Mouse (Mus musculus) G1E (cell line): Measurements from ENCODE around the gene Obsl1. TPM values are rescaled to one million over a fixed set of nuclear protein-coding genes. Genes with fewer than 3 reads are reported as not detected.

Source experiments
- ATAC-seq: 2 replicates; pipeline ENCODE4 v1.8.0; 2016; ENCODE audit warnings: mild to moderate bottlenecking; ENCODE audit not compliant: insufficient number of reproducible peaks, poor library complexity, low FRiP score, severe bottlenecking; ENCODE audit errors: extremely low read depth
- DNase-seq: peaks from one replicate; pipeline ENCODE4 v3.0.0; 2012; ENCODE audit warnings: low spot score
- H3K27me3 ChIP-seq: 2 replicates; pipeline ENCODE4 v1.6.1; 2012; ENCODE audit warnings: mild to moderate bottlenecking, low read length, inconsistent platforms; ENCODE audit not compliant: insufficient read depth
- H3K36me3 ChIP-seq: replicated peaks from 2 replicates; pipeline ENCODE3; 2012; ENCODE audit warnings: mild to moderate bottlenecking, inconsistent platforms
- H3K4me1 ChIP-seq: 2 replicates; pipeline ENCODE4 v1.6.1; 2012; ENCODE audit warnings: low read depth, low read length, inconsistent platforms, mixed read lengths; ENCODE audit not compliant: insufficient read depth
- H3K4me3 ChIP-seq: 2 replicates; pipeline ENCODE4 v1.5.1; 2012; ENCODE audit warnings: low read depth, mild to moderate bottlenecking, inconsistent platforms, low read length, moderate library complexity, mixed read lengths
- H3K9me3 ChIP-seq: replicated peaks from 2 replicates; pipeline ENCODE4 v1.6.1; 2012; ENCODE audit warnings: inconsistent platforms
- CTCF ChIP-seq: IDR thresholded peaks from 2 replicates; pipeline ENCODE4 v1.5.1; 2012; ENCODE audit warnings: low read depth, low read length, inconsistent platforms, mixed read lengths
- GATA1 ChIP-seq: IDR thresholded peaks from 2 replicates; pipeline ENCODE4 v1.6.1; 2012; ENCODE audit warnings: borderline replicate concordance, low read length, inconsistent platforms, mixed read lengths
- GATA2 ChIP-seq: IDR thresholded peaks from 2 replicates; pipeline ENCODE4 v1.6.1; 2012; ENCODE audit warnings: low read depth, low read length, inconsistent platforms, borderline replicate concordance
- POLR2AphosphoS5 ChIP-seq: IDR thresholded peaks from 2 replicates; pipeline ENCODE4 v1.6.1; 2012; ENCODE audit warnings: low read depth, low read length, inconsistent platforms; ENCODE audit not compliant: insufficient replicate concordance
- TAL1 ChIP-seq: conservative IDR thresholded peaks from 2 replicates; pipeline ENCODE4 v1.6.1; 2012; ENCODE audit warnings: low read depth, low read length, inconsistent platforms, mixed read lengths
- polyA plus RNA-seq: library from polyadenylated mRNA; stranded (reverse); fragments of >175 nt; gene quantifications from 2 replicates; pipeline ENCODE4 v1.2.3, GENCODE M21; 2012
- total RNA-seq, 2 experiments: library from RNA; stranded (forward) in 1 of 2; stranded (reverse) in 1 of 2; fragments of 200-1000 nt in 1 of 2; fragments of >200 nt in 1 of 2; fragmentation: Nextera tagmentation in 1 of 2; gene quantifications; 2 replicates each; pipeline ENCODE4 v1.2.3; 2014 to 2017

The Obsl1 gene
- total and polyA plus RNA-seq, 3 experiments: 0.05 TPM; not detected in 2

DNA sequence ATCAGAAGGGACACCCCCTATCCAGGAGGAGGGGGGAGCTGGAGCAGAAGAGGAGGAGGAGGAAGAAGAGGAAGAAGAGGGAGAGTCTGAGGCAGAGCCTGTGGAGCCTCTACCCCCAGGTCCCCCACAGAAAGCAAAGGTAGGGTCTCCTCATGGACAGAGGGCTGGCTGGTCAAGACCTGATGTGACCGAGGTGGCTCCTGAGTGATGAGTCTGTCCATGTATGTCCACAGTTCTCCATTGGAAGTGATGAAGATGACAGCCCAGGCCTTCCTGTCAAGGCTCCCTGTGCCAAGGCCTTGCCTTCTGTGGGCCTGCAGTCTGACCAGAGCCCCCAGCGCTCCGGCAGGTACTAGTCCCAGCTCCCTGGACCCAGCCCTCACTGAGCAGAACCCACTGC lies 41.8 kb upstream of the Obsl1 start:
- Histone ChIP-seq H3K9me3 (no peaks in the 10 kb centered on the region), H3K27me3 (peaks cover 10% of the 10 kb centered on the region; the same call in 1 of the 2 replicates), H3K4me3 (no peak overlapping the region), H3K4me1 (no peaks in the 10 kb centered on the region; the same call in 1 of the 2 replicates), H3K36me3 (no peaks in the 10 kb centered on the region)
- no peak for ATAC-seq
- DNase-seq: no peak
- TF ChIP-seq GATA1 (no peak), GATA2 (no peak), POLR2AphosphoS5 (no peak), TAL1 (no peak), CTCF (no peak)

DNA sequence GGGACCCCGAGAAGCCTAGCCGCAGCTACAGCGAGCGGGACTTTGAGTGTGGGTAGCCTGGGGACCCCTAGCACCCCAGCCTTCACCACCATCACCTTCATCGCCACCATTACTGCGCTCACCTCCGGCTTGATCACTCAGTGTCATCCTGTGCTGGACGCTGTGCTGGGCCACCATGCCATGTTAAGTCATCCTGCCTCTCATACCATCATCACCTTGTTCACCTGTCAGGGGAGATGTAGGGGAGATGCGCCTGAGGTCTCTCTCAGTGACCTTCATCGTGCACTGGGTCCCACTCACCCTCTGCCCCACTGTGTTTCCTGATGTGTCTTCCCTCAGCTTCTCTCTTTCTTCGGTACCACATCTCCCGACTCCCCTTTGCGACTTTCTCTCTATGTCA lies 41.1 kb upstream of the Obsl1 start:
- Histone ChIP-seq H3K9me3 (no peaks in the 10 kb centered on the region), H3K27me3 (peaks cover 10% of the 10 kb centered on the region; the same call in 1 of the 2 replicates), H3K36me3 (no peaks in the 10 kb centered on the region), H3K4me1 (no peaks in the 10 kb centered on the region; the same call in 1 of the 2 replicates), H3K4me3 (peak overlapping the region; percentile 2; the same call in 1 of the 2 replicates)
- no peak for TF ChIP-seq TAL1
- no peak for TF ChIP-seq CTCF
- no peak for TF ChIP-seq GATA1
- TF ChIP-seq POLR2AphosphoS5: no peak
- no peak for TF ChIP-seq GATA2
- DNase-seq: no peak
- ATAC-seq: no peak

DNA sequence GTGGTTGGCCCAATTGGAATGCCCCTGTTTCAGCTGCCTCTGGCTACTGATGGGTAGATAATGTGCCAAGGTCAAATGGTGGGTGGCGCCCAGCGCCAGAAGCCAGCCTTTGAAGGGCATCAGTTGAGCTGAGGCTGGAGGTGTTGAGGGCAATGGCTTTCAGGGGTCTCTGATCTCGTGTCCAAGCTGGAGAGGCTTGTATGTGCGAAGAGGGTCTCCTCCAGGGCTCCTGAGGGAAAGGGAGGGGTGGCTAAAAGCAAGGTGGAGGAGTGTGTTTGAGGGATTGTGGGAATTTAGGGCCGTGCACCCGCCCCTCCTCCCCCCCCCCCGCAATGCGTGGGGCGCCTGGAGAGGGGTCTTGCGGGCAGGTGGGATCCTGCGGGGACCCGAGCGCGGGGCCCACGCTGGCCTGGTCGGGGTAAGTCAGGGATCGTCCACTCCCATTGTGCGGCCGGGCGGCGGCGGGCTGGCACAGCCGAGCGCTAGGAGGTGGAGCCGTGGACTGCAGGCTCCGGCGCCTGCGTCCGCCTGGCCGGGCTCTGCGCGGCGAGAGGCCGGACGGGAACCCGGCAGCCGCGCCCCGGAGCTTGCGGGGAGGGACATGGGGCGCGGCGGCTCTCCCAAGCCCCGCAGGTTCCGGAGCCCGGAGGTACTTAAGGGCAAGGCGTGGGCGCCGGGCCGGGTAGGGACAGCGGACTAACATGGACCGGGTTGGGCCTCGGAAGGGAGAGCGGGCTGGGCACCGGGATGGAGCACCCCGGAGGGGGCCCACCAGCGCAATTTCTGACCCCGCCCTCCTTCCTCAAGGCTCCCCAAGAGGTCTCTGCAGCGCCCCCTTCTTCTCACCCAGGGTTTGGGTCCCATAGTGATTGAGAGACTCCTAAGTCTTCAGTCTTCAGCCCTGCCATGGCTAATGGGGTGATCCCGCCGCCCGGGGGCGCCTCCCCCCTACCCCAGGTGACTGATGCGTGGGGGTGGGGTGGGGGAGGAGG lies 40.0 kb upstream of the Obsl1 start, which contains the start of gene Slc4a3:
TSS of gene Slc4a3 (plus strand) at position 302 of the 992 bp plus-strand sequence.
- TF ChIP-seq TAL1 (no peak), CTCF (no peak), GATA2 (no peak), POLR2AphosphoS5 (no peak), GATA1 (no peak)

DNA sequence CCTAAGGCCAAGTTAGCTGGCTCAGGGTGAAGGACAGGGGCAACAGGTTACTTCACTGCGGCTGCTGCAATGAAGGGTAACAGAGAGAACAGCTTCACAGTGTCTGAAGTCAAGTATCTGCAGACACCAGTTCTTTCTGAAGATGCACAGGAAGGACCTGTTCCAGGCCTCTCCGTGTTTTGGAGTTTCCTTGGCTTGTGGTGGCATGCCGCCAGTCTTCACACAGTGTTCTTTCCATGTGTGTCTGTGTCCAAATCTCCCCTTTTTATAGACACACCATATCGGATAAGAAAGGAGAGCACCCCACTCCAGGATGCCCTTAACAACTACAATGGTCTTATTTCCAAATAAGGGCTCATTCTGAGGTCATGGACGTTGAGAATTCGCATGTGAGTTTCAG lies 38.1 kb upstream of the Obsl1 start:
- Histone ChIP-seq H3K27me3 (peaks cover 6% of the 10 kb centered on the region; the same call in 1 of the 2 replicates), H3K4me3 (no peak overlapping the region), H3K4me1 (no peaks in the 10 kb centered on the region; the same call in 1 of the 2 replicates), H3K36me3 (no peaks in the 10 kb centered on the region), H3K9me3 (no peaks in the 10 kb centered on the region)
- ATAC-seq (no peak), DNase-seq (no peak)
- TF ChIP-seq TAL1: no peak
- no peak for TF ChIP-seq GATA1
- no peak for TF ChIP-seq POLR2AphosphoS5
- no peak for TF ChIP-seq CTCF
- TF ChIP-seq GATA2: no peak

More for the DNA sequence above, 40.0 kb upstream of the Obsl1 start, which contains the start of gene Slc4a3:
- H3K9me3 ChIP-seq: no peaks in the 10 kb centered on the region
- no peaks in the 10 kb centered on the region for H3K36me3 ChIP-seq
- H3K27me3 ChIP-seq: peaks cover 10% of the 10 kb centered on the region; the same call in 1 of the 2 replicates
- ATAC-seq (no peak), DNase-seq (no peak)
- no peaks in the 10 kb centered on the region; the same call in 1 of the 2 replicates for H3K4me1 ChIP-seq
- no peak within 1 kb of the TSS for H3K4me3 ChIP-seq

DNA sequence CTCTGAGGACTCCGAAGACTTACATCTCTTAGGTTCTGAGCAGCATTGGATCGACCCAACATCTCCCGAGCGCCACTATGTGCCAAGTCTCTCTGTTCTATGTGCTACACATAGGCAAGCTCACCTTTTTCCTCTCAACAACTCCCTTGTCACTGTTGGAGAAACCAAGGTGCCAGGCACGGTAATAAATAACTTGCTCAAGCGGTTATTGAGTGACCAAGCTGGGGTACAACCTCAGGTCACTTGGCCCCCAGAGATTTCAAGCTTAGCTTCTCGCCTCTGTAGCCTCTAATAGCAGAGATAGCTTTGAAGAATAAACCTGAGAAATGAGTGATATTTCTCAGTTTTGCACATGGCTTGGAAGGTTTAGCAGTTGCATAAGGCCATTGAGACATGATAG lies 35.2 kb upstream of the Obsl1 start:
- Histone ChIP-seq H3K27me3 (peaks cover 3% of the 10 kb centered on the region; the same call in 1 of the 2 replicates), H3K9me3 (no peaks in the 10 kb centered on the region), H3K36me3 (peaks cover 11% of the 10 kb centered on the region), H3K4me1 (no peaks in the 10 kb centered on the region), H3K4me3 (no peak overlapping the region)
- no peak for ATAC-seq
- no peak for DNase-seq
- TF ChIP-seq GATA1: no peak
- no peak for TF ChIP-seq CTCF
- TF ChIP-seq TAL1: no peak
- no peak for TF ChIP-seq POLR2AphosphoS5
- no peak for TF ChIP-seq GATA2

DNA sequence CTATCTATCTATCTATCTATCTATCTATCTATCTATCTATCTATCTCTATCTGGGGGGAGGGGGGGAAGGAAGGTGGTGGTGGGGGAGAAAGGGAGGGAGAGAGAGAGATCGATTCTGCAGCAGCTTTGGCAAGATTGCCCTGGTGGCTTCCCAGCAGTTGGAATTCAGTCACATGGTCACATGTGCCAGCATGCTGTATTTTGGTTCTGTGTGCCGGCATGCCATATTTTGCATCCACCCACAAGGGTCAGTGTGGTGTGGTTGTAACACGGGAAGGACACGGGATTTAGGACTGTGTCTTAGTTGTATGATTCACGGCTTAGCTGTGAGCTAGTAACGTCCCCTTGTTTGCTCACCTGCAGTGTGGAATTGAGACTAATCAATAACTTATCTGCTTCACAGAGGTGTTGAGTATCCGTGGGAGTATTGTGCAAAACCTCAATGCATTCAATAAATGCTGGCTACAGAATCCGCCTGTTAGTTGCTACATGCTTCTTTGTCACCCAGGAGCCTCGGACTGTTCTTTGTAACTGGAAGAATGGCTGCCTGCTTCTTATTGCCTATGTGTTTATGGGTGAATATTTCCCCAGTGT lies 32.4 kb upstream of the Obsl1 start:
- DNase-seq (no peak), ATAC-seq (no peak)
- no peak for TF ChIP-seq CTCF
- no peak overlapping the region for H3K4me3 ChIP-seq
- no peaks in the 10 kb centered on the region for H3K4me1 ChIP-seq
- H3K27me3 ChIP-seq: no peaks in the 10 kb centered on the region
- peaks cover 38% of the 10 kb centered on the region for H3K36me3 ChIP-seq
- H3K9me3 ChIP-seq: no peaks in the 10 kb centered on the region
